Comparison of ENCODE assay signal across 8 mouse cellular contexts in the genomic region with DNA sequence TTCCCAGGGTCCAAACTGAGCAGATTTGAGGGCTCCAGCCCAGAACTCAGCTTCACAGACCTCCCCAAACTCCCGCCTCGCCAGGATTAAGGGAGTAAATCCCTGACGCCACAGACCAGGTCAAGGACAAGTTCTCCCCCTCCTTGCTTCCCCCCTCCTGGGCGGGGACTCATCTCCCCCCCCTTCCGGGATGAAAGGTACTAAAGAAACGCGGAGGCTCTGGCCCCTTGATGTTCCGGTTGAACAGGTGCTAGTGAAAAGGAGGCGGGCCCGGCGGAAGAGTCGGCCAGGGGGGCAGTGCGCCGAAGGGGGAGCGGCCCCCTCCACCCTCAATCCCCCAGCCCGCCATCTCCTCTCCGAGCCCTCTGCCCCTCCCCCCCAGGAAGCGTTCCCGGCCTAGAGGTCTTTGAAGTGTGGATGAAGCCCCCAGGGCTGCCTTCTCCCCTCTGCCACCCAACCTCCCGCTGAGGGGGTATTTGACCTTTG. TPM values are rescaled to one million over a fixed set of nuclear protein-coding genes. Genes with fewer than 3 reads are reported as not detected.
DNase-seq lines count a peak whose midpoint lies in the region; ATAC-seq lines count a peak whose summit lies in the region.

No protein-coding gene starts in this region.

- no peak overlapping the region; the same call in 1 of the 2 replicates for H3K9ac ChIP-seq in embryonic facial prominence, embryonic 12.5 days
- H3K9ac ChIP-seq in limb, embryonic 11.5 days (ENCODE audit: low read length): 0 out of 2 replicates have a peak overlapping the region, but pooled peaks have one; percentile 5
- peak overlapping the region; percentile 46 for H3K9ac ChIP-seq in midbrain, embryonic 16.5 days (ENCODE audit: low read depth, low read length)

- ATAC-seq in embryonic facial prominence, embryonic 12.5 days (ENCODE audit: insufficient number of reproducible peaks, insufficient read depth, low FRiP score, low TSS enrichment): no peak
- ATAC-seq in limb, embryonic 11.5 days (ENCODE audit: insufficient number of reproducible peaks, low FRiP score, low TSS enrichment, low read depth): no peak
- no peak for ATAC-seq in midbrain, embryonic 16.5 days

- peaks cover 13% of the 10 kb centered on the region for H3K36me3 ChIP-seq in embryonic facial prominence, embryonic 12.5 days
- peaks cover 6% of the 10 kb centered on the region; the same call in 1 of the 2 replicates for H3K36me3 ChIP-seq in limb, embryonic 11.5 days (ENCODE audit: control insufficient read depth, insufficient read depth, low read length)
- no peaks in the 10 kb centered on the region for H3K36me3 ChIP-seq in midbrain, embryonic 16.5 days (ENCODE audit: control insufficient read depth, insufficient read depth, low read length)

- H3K27ac ChIP-seq in embryonic facial prominence, embryonic 12.5 days: peak overlapping the region; percentile 50; the same call in 1 of the 2 replicates
- no peak overlapping the region for H3K27ac ChIP-seq in limb, embryonic 11.5 days (replicated peaks; ENCODE audit: low read depth, low read length)
- no peak overlapping the region for H3K27ac ChIP-seq in midbrain, embryonic 16.5 days (ENCODE audit: low read length)

- under 1% methylated on average over 14 of the region's 20 CpGs for WGBS in embryonic facial prominence, embryonic 12.5 days
- WGBS in limb, embryonic 11.5 days: under 1% methylated on average over 19 of the region's 20 CpGs
- WGBS in midbrain, embryonic 16.5 days: under 1% methylated on average over 19 of the region's 20 CpGs

- H3K4me3 ChIP-seq in embryonic facial prominence, embryonic 12.5 days: peak overlapping the region; percentile 94
- H3K4me3 ChIP-seq in limb, embryonic 11.5 days (ENCODE audit: low read depth, low read length): peak overlapping the region; percentile 89
- H3K4me3 ChIP-seq in midbrain, embryonic 16.5 days (ENCODE audit: low read depth, low read length): peak overlapping the region; percentile 18

- H3K4me1 ChIP-seq in embryonic facial prominence, embryonic 12.5 days: peaks cover 43% of the 10 kb centered on the region
- peaks cover 22% of the 10 kb centered on the region for H3K4me1 ChIP-seq in limb, embryonic 11.5 days (ENCODE audit: control insufficient read depth, insufficient read depth, low read length)
- peaks cover 35% of the 10 kb centered on the region for H3K4me1 ChIP-seq in midbrain, embryonic 16.5 days (ENCODE audit: control insufficient read depth, insufficient read depth, low read length)

- no peaks in the 10 kb centered on the region for H3K9me3 ChIP-seq in embryonic facial prominence, embryonic 12.5 days
- no peaks in the 10 kb centered on the region for H3K9me3 ChIP-seq in limb, embryonic 11.5 days (ENCODE audit: control insufficient read depth, low read length)
- H3K9me3 ChIP-seq in midbrain, embryonic 16.5 days (replicated peaks; ENCODE audit: control insufficient read depth, low read length, poor library complexity, severe bottlenecking): no peaks in the 10 kb centered on the region

- intact Hi-C loops in heart, postnatal 36 days (cut with DNase I): loop anchor here (2.0 kb wide), 1 partner anchor 37 kb away; no protein-coding TSS in a partner anchor

- DNase-seq in ovary, adult 18-20 months (ENCODE audit: low spot score): peak; percentile 66
- no peak for DNase-seq in ovary, postnatal 14 days (ENCODE audit: low spot score)
- peak; percentile 67 to 71 for DNase-seq in heart, postnatal 36 days
- DNase-seq in limb, embryonic 11.5 days (ENCODE audit: low spot score): peak; percentile 72
- DNase-seq in thymus, postnatal 36 days: peak; percentile 77 to 85
- DNase-seq in adipocyte (ENCODE audit: low spot score): no peak

- H3K27me3 ChIP-seq in embryonic facial prominence, embryonic 12.5 days: peaks cover 7% of the 10 kb centered on the region
- H3K27me3 ChIP-seq in limb, embryonic 11.5 days (ENCODE audit: control insufficient read depth, insufficient read depth, low read length): peaks cover 9% of the 10 kb centered on the region; the same call in 1 of the 2 replicates
- peaks cover 7% of the 10 kb centered on the region for H3K27me3 ChIP-seq in midbrain, embryonic 16.5 days (ENCODE audit: control insufficient read depth, insufficient read depth, low read depth, low read length)

- H3K4me2 ChIP-seq in embryonic facial prominence, embryonic 12.5 days (replicated peaks): peak overlapping the region; percentile 78
- peak overlapping the region; percentile 69 for H3K4me2 ChIP-seq in limb, embryonic 11.5 days (ENCODE audit: low read depth, severe bottlenecking)
- H3K4me2 ChIP-seq in midbrain, embryonic 16.5 days (ENCODE audit: low read length): peak overlapping the region; percentile 38

RNA-seq across cellular contexts. Expression of a gene that starts 1.5 kb away (rescaled TPM):
- polyA plus RNA-seq in embryonic facial prominence, embryonic 12.5 days (2016; fragmentation: Nextera tagmentation; extraction: Ambion mirVana): 3.2 and 3.4 TPM in 2 replicates
- total RNA-seq in heart, postnatal 36 days (2021): 10 to 100 TPM; 67.0 to 68.8 TPM
- 4.0 and 4.1 TPM in 2 replicates for polyA plus RNA-seq in limb, embryonic 11.5 days (2014; fragmentation: Nextera tagmentation; extraction: Ambion mirVana)
- polyA plus RNA-seq in midbrain, embryonic 16.5 days (2015; fragmentation: Nextera tagmentation; extraction: Ambion mirVana): 3.3 and 3.5 TPM in 2 replicates

RNA-seq across cellular contexts. Expression of a gene that starts 23.9 kb away (rescaled TPM):
- 11.6 and 13.7 TPM in 2 replicates for polyA plus RNA-seq in embryonic facial prominence, embryonic 12.5 days (2016; fragmentation: Nextera tagmentation; extraction: Ambion mirVana)
- total RNA-seq in heart, postnatal 36 days (2021): 100 to 1,000 TPM; 146 TPM
- polyA plus RNA-seq in limb, embryonic 11.5 days (2014; fragmentation: Nextera tagmentation; extraction: Ambion mirVana): 8.8 and 10.9 TPM in 2 replicates
- 24.4 and 29.8 TPM in 2 replicates for polyA plus RNA-seq in midbrain, embryonic 16.5 days (2015; fragmentation: Nextera tagmentation; extraction: Ambion mirVana)

RNA-seq across cellular contexts. Expression of a gene that starts 32.2 kb away (rescaled TPM):
- 15.3 and 16.4 TPM in 2 replicates for polyA plus RNA-seq in embryonic facial prominence, embryonic 12.5 days (2016; fragmentation: Nextera tagmentation; extraction: Ambion mirVana)
- 1 to 10 TPM in 1 of 2 experiments, under 1 TPM in 1; 0.95 to 2.4 TPM for total RNA-seq in heart, postnatal 36 days (2021)
- polyA plus RNA-seq in limb, embryonic 11.5 days (2014; fragmentation: Nextera tagmentation; extraction: Ambion mirVana): 12.5 and 12.6 TPM in 2 replicates
- 1.2 and 1.3 TPM in 2 replicates for polyA plus RNA-seq in midbrain, embryonic 16.5 days (2015; fragmentation: Nextera tagmentation; extraction: Ambion mirVana)

RNA-seq across cellular contexts. Expression of a gene that starts 38.6 kb away (rescaled TPM):
- polyA plus RNA-seq in embryonic facial prominence, embryonic 12.5 days (2016; fragmentation: Nextera tagmentation; extraction: Ambion mirVana): 20.6 and 21.6 TPM in 2 replicates
- total RNA-seq in heart, postnatal 36 days (2021): 1 to 10 TPM; 5.2 to 7.4 TPM
- polyA plus RNA-seq in limb, embryonic 11.5 days (2014; fragmentation: Nextera tagmentation; extraction: Ambion mirVana): 23.3 and 25.4 TPM in 2 replicates
- 18.2 and 19.1 TPM in 2 replicates for polyA plus RNA-seq in midbrain, embryonic 16.5 days (2015; fragmentation: Nextera tagmentation; extraction: Ambion mirVana)

RNA-seq across cellular contexts. Expression of a gene that starts 41.5 kb away (rescaled TPM):
- polyA plus RNA-seq in embryonic facial prominence, embryonic 12.5 days (2016; fragmentation: Nextera tagmentation; extraction: Ambion mirVana): 447 and 479 TPM in 2 replicates
- total RNA-seq in heart, postnatal 36 days (2021): 100 to 1,000 TPM; 141 to 151 TPM
- polyA plus RNA-seq in limb, embryonic 11.5 days (2014; fragmentation: Nextera tagmentation; extraction: Ambion mirVana): 546 and 550 TPM in 2 replicates
- 387 and 401 TPM in 2 replicates for polyA plus RNA-seq in midbrain, embryonic 16.5 days (2015; fragmentation: Nextera tagmentation; extraction: Ambion mirVana)

Comparison
In these comparisons a context has a peak if more than half of its experiments do, and no peak if none do; other contexts are left out.
1. DNase-seq: peak in ovary, adult 18-20 months (single experiment), heart, postnatal 36 days (2 of 2), limb, embryonic 11.5 days (single experiment) and thymus, postnatal 36 days (2 of 2); none in ovary, postnatal 14 days (single experiment) and adipocyte (single experiment).
2. H3K4me3 ChIP-seq: peak in every context shown above with its lines; median percentile 94 in embryonic facial prominence, embryonic 12.5 days; 89 in limb, embryonic 11.5 days; 18 in midbrain, embryonic 16.5 days.
3. Peak in every context shown above with its lines, with median percentiles within 50 percentile points of each other: H3K4me2 ChIP-seq.